Mouse (Mus musculus) cortical plate, adult 2 months (tissue): ENCODE results near the gene Esyt3.

Experiments used
- CTCF ChIP-seq: fragments of 200-500 bp; IDR thresholded peaks from 2 replicates; pipeline ENCODE4 v1.5.1; 2011; ENCODE audit warnings: mild to moderate bottlenecking, control low read depth, low read length; ENCODE audit not compliant: insufficient read depth; ENCODE audit errors: extremely low read depth
- POLR2A ChIP-seq: fragments of 200-500 bp; IDR thresholded peaks from 2 replicates; pipeline ENCODE4 v1.6.1; 2011; ENCODE audit warnings: mild to moderate bottlenecking, low read length, control low read depth; ENCODE audit not compliant: insufficient read depth; ENCODE audit errors: extremely low read depth

GRCm38 (mm10) chr9:99325961-99326360 is 32.4 kb downstream of the Esyt3 start:
- TF ChIP-seq CTCF, result no peak
- no peak for TF ChIP-seq POLR2A
